Mouse (Mus musculus) liver, postnatal 0 days (tissue): ENCODE results near the gene Fancb.

Source experiments
- CTCF ChIP-seq: sonication (generic); IDR thresholded peaks from 2 replicates; pipeline ENCODE4 v1.5.1; 2016; ENCODE audit warnings: antibody characterized with exemption, low read depth
- EP300 ChIP-seq: IDR thresholded peaks from 2 replicates; pipeline ENCODE4 v1.6.1; 2016; ENCODE audit warnings: antibody characterized with exemption, low read depth, mild to moderate bottlenecking

GRCm38 (mm10) chrX:164978866-164979265 is 1.5 kb upstream of the Fancb start:
- TF ChIP-seq CTCF (no peak), EP300 (no peak)
